Mouse (Mus musculus) urinary bladder, adult 18-20 months (tissue): ENCODE data around the gene Ctnnal1.

ENCODE experiments used
- DNase-seq, 2 experiments: peaks; one replicate each; pipeline ENCODE4 v3.0.0; 2022; ENCODE audit warnings: low spot score in 2 of 2, mixed read lengths in 2 of 2

Gene Ctnnal1

DNA sequence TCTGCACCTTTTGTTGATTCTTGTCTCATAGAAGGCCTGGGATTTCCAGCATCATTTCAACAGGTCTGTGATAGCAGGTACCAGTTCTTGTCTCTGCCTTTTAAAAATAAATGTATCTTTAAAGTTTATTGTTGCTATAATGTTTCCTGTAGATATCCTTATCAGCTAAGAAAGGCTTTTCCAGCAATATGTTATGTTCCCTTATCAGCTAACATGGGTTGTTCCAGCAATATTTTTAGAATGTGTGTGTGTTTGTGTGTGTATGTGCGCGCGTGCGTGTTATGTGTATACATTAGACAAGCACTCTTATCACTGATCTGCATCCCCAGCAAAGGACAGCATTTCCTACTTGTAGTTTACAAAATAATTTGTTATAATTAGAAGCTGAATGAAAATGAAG lies 3.4 kb downstream of the Ctnnal1 start:
- no peak for DNase-seq

DNA sequence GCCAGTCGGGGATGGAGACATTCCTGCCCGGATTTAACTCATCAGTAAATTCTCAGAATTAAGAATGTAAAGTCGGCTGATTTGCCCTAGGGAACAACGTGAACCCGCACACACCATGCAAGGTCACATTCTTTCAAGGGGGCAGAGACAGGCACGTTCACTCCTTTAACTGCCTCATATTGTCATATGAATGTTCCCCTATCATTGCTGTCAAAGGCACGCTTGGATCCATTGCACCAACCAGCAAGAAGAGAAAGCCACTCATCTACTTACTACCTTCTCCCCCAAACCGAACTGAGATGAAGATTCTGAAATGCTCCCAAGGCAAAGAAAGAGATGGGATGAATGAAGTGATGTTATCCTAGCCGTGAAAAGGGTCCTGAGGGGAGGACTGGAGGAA lies 6.3 kb downstream of the Ctnnal1 start:
- DNase-seq = no peak

DNA sequence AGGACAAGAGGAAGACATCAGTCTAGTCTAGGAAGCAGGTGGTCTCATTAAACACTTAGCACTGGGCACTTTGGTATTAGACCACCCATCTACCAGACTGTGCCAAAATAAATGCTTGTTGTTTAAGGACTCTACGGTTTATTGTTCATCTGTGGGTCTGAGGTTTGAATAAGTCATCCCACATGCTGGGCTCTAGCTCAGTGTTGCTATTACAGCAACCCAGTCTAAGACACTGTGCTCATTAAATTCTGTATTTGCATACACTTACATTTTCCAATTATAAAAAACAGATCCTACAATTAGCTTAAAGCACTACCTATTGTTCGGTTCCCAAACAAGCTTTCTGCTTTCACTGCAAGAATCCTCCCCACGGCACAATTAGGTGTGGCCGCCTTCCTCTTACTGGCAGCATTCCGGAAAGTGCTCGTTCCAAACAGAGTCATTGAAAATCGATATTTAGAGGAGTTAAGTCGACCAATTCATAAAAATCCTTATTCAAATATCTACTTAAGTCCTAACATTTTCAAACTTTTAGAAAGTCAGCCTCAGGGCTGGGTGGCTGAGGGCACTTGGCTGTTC lies 8.5 kb downstream of the Ctnnal1 start:
- no peak for DNase-seq

DNA sequence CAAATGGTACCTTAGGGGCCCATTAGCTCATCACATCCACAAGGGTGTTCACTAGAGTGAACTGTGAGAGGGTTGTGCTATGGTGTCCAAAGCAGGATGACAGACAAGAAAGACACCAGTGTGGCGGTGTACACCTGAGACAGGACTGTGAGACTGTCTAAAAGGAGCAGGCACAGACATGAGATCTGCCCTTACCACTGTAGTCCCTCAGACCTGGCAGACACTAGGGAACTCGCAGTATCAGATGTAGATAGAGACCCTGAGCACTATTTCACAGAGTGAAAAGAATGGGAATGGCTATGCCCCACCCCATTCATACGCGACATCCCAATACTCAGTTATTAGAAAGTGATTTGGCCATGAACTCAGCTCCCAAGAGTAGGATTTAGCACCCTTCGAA lies 9.1 kb downstream of the Ctnnal1 start:
- DNase-seq = no peak

DNA sequence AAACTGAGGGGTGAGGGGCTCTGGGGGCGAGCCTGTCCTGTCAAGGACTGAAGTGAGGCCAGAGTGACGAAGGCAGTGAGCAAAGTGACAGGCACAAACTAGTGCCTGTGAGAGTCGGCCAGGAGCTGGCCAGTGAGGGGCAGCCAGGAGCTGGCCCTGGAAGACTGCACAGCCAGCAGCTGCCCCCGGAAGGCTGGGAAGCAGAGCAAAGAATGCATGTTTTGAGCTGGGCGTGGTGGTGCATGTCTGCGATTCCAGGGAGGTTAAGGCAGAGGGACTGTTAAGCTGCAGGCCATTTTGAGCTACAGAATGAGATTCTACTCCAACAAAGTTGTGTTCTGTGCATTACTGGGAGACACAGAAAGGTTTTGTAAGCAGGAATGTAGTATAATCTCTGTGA lies 14.3 kb downstream of the Ctnnal1 start:
- no peak for DNase-seq

DNA sequence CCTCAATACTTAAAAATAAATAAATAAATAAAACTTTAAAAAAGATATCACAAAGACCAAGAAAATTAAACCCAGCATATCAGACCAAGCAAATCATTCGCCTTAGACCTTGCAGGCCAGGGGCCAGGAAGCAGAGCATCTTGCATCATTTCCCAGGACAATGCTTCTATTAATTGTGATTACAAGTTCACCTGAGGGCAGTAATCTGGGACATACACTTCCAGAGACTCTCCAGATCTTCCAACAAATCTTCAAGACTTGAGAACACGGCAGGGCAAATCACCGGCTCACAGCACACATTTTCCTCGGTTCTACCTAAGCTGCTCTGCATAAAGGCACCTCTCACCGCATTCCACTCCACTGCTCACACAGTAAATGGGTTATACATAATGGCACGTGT lies 16.9 kb downstream of the Ctnnal1 start:
- no peak for DNase-seq

DNA sequence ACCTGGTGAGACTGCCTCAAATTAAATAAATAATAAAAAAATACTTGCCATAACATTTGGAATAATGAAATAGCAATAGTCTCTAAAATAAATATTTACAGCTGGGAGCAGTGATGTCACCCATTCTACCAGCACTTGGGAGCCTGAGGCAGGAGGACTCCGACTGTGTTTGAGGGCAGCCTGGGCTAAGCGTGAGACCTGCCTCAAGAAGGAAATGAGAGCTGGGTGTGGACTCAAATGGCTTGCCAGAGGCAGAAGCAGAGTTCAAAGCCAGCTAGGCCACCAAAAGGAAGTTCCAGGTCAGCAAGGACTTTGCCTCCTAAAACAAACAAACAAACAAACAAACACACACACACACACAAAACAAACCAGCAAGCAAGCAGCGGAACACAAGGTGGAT lies 17.6 kb downstream of the Ctnnal1 start:
- no peak for DNase-seq

DNA sequence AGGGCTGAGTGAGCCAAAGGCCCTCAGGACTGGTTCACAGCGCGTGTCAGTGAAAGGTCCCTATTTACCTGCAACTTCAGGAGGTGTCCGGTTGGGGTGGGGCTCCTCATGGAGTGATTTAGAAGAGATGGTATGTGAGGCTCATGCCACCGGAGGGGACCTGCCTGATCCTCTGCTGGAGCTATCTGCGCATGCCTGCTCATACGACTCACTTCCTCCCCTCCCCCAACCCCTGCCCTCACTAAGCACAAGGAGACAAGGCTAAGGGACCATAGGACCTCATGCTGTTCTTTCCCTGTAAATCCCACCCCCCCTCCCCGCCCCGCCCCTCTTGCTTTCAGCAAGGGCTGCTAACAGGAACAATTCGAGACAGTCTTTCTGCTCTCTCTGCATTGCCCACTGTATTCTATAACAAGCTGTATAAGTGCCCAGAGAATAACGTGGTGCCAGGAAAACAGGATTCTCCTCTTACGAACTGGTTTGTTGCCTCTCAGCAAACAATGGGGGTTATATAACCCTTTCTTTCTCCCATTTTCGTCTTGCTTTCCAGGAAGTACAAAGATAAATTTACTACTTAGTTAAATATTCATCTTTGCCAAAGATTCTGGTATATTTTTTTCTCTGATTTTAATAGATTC lies 19.0 kb downstream of the Ctnnal1 start:
- no peak for DNase-seq

DNA sequence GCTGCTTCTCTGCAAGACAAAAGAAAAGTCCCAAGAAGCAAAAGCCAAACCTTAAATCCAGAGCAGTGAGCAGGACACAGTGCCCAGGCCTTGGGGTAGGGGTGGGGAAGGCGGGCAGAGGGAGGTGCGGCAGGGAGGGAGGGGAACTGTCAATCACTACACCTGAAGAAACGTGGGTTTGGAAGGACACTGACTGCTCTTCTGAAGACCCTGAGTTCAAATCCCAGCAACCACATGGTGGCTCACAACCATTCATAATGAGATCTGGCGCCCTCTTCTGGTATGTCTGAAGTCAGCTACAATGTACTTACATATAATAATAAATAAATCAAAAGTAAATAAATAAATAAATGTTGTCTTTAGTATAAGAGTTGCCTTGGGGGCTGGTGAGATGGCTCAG lies 20.1 kb downstream of the Ctnnal1 start:
- no peak for DNase-seq

DNA sequence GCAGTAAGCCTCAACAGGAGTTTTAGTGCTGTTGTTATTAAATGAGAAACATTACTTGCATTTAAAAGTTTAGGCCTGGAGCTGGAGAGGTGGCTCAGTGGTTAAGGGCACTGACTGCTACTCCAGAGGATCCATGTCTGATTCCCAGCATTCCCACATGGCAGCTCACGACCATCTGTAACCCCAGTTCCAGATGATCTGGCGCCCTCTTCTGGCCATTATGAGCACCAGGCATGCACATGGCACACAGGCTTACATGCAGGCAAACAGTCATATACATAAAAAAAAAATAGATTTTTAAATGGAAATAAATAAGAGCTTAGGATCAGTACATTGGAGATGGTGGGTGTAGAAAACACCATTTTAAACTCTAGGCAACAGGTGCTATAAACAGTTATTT lies 21.0 kb downstream of the Ctnnal1 start:
- no peak for DNase-seq

DNA sequence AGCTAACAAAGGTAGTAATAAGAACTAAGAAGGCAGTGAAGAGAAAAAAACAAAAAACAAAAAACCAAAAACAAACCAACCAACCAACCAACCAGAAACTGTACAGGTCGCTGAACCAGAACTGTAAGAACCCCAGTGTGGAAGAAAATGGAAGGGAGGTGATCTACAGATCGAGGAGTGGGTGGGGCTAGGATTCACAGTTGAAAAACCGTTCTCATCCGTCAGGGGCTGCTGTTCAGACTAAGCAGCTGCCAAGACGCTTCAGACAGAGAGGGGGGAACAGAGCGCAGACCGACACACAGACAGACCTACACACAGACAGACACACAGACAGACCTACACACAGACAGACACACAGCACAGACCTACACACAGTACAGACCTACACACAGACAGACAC lies 22.5 kb downstream of the Ctnnal1 start:
- DNase-seq = no peak

DNA sequence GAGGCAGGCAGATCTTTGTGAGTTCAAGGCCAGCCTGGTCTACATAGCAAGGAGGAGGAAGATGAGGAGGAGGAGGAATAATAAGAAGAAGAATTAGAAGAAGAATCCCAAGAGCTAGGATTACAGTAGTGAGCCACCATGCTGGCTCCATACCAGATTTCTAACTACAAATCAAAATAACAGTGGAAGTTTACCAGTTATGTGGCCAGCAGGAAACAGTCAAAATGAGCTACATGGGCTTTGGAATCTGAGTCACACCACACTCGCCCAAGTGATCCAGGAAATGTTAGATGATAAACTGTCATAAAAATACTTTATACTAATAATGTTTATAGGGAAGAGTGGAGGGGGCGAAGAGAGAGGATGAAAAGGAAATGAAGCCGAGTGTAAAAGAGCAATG lies 24.7 kb downstream of the Ctnnal1 start:
- DNase-seq = no peak

DNA sequence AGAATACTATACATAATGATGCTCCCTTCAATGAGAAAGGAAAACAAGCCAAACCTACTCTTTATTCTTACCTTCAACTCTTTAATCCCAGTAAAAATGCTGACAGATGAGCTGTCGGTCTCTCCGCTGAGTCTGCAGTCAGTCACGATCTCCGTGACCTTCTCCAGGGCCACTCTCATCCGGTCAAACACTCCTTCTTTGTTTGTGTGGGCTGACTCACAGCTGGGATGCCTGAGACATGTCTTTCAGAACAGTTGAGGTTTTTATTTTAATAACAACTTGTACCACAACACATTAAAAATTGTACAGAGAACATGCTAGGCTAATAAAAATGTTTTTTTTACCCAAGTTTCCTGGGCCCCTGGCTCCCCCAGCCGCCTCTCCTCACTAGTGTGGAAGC lies 27.3 kb downstream of the Ctnnal1 start:
- DNase-seq = no peak

DNA sequence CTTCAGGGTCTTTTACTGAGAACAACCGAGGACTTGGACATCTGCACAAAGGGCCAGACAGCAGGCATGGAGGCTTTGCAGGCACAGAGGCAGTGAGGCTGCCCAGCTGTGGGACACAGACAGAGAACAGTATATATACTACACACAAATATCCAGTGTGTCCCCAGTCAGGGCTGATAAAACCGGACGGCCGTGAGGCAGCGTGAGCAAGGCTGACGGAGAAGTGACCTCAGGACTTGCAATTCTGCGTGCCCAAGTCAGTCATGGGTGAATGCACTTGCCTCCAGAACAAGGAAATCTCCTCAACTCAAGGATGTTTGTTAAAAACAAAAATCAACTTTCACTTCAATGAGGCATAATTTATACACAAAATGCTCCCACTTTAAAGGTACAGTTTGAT lies 33.0 kb downstream of the Ctnnal1 start:
- no peak for DNase-seq

DNA sequence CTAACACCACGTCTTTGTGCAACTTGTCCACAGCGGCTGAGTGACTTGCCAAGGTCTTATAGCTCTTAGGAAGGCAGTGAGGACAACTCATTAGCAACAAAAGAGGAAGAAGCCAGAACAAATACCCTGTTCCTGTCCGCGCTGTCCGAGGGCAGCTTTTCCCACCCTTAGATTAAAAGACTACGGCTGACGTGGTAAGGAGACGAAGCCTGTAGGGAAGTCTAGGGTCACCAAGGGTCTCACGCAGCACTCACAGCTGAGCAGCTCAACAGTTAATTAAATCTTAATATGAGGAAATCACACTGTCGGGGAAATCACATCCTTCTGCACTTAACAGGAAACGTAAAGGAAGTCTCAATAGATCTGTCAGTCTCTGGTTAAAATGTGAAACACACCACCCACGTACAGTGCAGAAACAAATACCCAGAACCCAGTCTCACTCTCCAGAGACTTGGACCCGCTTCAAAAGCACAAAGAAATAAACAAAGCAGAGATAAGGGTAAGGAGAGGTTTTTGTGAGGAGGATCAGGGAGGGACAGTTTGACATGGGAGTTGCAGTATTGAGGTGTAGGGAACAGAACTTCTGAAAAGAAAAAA lies 33.9 kb downstream of the Ctnnal1 start:
- DNase-seq = no peak

DNA sequence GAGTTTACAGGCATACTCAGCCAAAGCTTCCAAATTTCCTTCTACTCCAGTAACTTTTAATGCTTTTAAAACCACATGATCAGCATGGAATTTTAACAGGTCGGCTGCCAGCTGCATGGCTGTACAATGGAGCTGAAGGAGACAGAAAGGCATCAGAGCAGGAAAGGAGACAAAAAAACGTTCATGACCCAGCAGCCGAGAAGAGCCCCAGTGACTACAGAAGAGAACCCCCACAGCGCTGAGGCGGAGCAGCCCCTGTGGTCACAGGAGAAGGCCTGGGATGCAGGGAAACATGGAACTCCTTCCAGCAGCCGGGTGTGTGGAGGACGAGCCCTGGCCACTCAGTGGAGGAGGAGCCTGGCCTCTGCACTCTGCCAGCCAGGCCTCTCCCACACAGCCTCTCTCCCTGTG lies 35.5 kb downstream of the Ctnnal1 start:
- peak in 1 of 2 experiments; percentile 45 for DNase-seq

DNA sequence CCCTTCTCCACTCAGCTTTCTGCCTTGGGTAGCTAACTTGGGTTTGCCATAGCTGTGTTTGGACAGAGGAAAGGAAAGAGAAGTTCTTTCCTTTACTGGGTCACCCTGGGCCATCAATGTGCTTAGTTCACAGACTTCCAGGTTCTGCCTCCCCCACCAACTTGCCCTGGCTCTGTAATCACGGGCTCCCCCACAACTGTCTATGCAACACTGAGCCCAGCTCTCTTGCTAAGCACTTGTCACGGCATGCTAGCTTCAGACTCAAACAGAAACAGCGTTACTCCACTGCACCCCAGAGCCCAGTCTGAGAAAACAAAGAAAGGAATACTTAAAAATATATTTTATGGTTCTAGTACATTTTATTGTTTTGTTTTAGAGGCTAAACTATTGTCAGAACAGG lies 36.1 kb downstream of the Ctnnal1 start:
- no peak for DNase-seq

DNA sequence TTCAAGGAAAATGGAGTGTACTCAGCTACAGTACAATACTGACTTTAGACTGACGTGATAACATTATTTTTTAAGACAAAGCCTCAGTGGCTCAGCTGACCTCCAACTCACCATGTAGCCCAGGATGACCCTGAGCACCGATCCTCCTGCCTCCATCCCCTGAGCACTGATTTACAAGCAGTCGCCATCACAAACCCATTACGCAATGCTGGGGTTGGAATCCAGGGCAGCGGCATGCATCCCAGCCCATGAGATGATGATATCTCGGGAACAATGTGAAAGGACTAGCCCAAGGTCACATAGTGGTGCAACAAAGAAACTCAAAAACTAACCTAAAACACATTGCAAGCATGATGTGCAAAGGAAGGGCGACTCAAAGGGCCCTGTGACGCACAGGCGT lies 40.8 kb downstream of the Ctnnal1 start:
- DNase-seq = no peak

DNA sequence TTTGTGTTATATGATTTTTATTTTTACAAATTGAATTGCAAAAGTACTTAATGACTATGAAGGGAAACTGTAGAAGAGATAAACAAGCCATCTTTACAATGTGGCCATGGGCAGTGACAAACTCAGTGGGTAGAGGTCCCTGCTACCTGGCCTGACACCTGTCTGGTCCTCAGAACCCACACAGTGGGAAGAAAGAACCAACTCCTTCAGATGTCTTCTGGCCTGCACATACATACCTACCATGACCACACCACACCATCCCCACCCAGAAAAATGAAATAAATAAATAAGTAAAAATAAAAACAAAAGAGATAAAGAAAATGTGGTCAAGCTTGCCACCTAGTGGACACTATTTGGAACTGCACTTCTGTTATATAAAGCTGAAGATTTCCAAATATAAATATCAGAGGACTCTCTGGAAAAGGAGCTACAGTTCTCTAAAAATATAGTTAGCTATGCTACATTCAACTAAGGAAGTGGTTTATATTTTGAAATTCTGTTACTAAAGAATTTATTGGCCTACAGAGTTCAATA lies 44.9 kb downstream of the Ctnnal1 start:
- DNase-seq = no peak

DNA sequence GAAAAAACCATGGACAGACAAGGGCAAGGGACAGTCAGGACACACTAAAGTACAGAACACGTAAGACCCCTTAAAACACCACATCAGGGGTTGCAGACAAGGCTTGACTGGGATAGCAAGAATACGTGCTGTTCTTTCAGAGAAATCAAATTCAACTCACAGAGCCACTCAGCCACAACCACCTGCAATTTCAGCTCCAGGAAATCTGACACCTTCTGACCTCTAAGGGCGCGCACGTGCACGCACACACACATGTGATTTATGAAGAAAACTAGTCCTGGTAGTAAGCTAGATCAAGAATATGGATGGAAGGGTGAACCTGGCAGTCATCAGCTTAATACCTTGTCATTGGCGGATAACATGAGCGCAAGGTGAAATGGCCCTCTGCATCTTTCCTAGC lies 49.9 kb downstream of the Ctnnal1 start:
- no peak for DNase-seq

DNA sequence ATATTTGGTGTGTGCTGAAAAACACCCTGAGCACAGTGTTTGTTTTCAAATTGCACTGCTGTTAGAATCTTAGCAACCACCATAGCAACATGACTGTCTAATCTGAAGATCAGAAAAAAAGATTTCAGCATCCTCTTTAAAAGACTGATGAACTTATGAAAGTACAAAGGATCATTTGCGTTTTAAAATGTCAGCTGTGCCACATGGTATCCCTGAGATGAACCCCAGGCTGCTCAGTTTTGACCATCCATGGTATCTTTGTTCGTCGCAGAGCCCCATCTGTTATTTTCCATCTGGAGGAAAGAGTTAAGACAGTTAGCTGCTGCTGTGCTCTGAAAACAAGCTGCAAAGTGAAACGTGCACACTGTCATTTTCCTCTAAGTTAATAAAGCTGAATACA lies 52.9 kb downstream of the Ctnnal1 start:
- no peak for DNase-seq

DNA sequence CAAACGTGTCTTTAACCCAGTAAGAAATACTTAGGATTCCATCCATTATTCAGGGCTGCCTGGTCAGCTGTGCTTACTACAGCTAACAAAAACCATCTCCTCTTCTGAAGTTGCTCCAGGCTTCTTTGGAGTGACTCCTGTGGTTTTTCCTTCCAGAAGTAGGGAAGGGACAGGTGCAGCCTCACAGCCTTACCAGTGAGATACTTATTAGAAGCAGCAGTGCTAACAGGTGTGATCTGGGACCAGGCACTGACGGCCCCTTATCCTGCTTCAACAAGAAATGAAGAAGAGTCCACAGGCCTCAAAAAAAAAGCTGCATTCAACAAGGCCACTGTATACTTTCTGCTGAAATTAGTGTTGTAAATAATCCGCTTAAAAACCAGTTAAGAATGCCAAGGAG lies 53.3 kb downstream of the Ctnnal1 start:
- DNase-seq = no peak

DNA sequence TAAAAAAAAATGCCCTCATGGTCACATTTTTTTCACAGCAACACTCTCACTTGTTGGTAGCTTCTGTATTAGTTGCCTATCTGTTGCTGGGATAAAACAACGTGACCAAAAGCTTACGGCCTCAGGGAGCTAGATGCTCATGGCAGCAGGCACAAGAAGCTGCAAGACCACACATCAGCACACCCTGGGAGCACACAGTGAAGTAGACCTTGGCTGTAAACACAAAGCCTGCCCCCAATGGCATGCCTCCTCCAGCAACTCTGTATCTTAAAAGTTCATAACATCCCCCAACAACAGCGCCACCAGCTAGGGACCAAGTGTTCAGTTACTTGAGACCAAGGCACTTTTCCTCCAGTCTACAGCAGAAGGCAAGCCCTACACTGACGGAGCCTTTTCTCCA lies 55.9 kb downstream of the Ctnnal1 start:
- DNase-seq = no peak
